Mouse (Mus musculus): Measurements from ENCODE around the gene Zfyve28.

DNA sequence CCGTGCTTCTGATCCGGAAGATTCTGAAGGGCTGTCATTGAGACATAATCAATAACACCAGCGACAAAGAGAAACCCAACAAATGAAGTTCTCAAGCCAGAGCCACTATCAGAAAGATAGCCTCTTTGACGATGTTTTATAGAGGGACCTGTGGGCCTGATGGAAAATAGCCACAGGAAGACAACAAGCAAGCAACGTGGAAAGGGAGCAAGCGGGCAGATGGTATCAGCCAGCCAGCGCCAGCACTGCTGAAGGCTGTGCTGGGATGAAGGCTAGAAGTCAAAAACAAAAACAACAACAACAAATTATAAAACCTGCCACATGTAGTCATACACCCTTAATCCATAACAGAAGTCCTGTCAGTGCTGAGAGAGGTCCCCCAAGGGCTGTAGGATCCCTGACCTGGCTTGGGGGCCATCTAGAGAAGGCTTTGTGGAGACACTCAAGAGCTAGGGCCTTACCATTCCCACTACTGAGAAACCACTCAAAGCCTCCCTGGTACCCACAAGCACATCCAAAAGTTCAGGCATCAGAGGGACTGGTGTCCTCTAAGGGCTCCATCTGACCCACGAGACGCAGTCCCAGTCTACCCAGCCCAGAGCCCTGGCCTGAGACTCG, 13.5 kb downstream of the Zfyve28 start:
- TF ChIP-seq CTCF (IDR thresholded peaks at IDR 0.05; ENCODE audit: low read depth) (no peak), EP300 (IDR thresholded peaks at IDR 0.05; ENCODE audit: low read depth) (no peak)

Measured in heart, postnatal 0 days (tissue).